In genomic region chr16:27296929-27297328, GRCm38 (mm10) we compare ENCODE assay signal across 48 mouse cellular contexts. TPM values are rescaled to one million over a fixed set of nuclear protein-coding genes. Genes with fewer than 3 reads are reported as not detected.
"Had no signal": no experiment of that assay in that cellular context is flagged by ENCODE, and none has a peak within 500 bp of the region (broad histone marks: within the 10 kb centered on the region; RNA-seq: fewer than 3 reads in every experiment).

No protein-coding gene starts in this region.

- H3K4me1 ChIP-seq: heart, embryonic 10.5 days; heart, embryonic 12.5 days; heart, embryonic 13.5 days; heart, embryonic 15.5 days; hindbrain, embryonic 10.5 days; hindbrain, embryonic 12.5 days; hindbrain, embryonic 13.5 days; hindbrain, embryonic 15.5 days; intestine, embryonic 15.5 days; kidney, embryonic 15.5 days had no signal

- H3K4me3 ChIP-seq: heart, embryonic 10.5 days; heart, embryonic 12.5 days; heart, embryonic 13.5 days; heart, embryonic 15.5 days; hindbrain, embryonic 10.5 days; hindbrain, embryonic 12.5 days; hindbrain, embryonic 13.5 days; hindbrain, embryonic 15.5 days; intestine, embryonic 15.5 days; kidney, embryonic 15.5 days; layer of hippocampus, adult 2 months had no signal

- DNase-seq: heart, postnatal 10 days; heart, postnatal 14 days; heart, postnatal 36 days; heart, postnatal 4 days; kidney, adult 11 months; kidney, adult 18-20 months; kidney, adult 2 months; kidney, adult 8-10 months; kidney, adult 9 months; kidney, postnatal 10 days; kidney, postnatal 14 days; kidney, postnatal 25 days; kidney, postnatal 36 days; kidney, postnatal 4 days; layer of hippocampus, adult 9-11 months; layer of hippocampus, postnatal 36 days had no signal

- H3K27ac ChIP-seq: heart, embryonic 10.5 days; heart, embryonic 13.5 days; heart, embryonic 15.5 days; hindbrain, embryonic 10.5 days; hindbrain, embryonic 12.5 days; hindbrain, embryonic 13.5 days; hindbrain, embryonic 14.5 days; hindbrain, embryonic 15.5 days; hindbrain, postnatal 0 days; intestine, embryonic 15.5 days; kidney, embryonic 15.5 days; kidney, postnatal 0 days; layer of hippocampus, adult 2 months had no signal

- H3K9ac ChIP-seq: heart, embryonic 12.5 days; heart, embryonic 13.5 days; heart, embryonic 15.5 days; hindbrain, embryonic 12.5 days; hindbrain, embryonic 13.5 days; hindbrain, embryonic 14.5 days; hindbrain, embryonic 15.5 days; intestine, embryonic 15.5 days; kidney, embryonic 15.5 days had no signal

- ATAC-seq: hindbrain, embryonic 16.5 days; hindbrain, postnatal 0 days; inflammation-experienced regulatory T-cells, adult 6 months; intestine, embryonic 15.5 days; intestine, embryonic 16.5 days; intestine, postnatal 0 days had no signal

- H3K9me3 ChIP-seq: heart, embryonic 10.5 days; heart, embryonic 12.5 days; heart, embryonic 13.5 days; heart, embryonic 15.5 days; hindbrain, embryonic 10.5 days; hindbrain, embryonic 12.5 days; hindbrain, embryonic 13.5 days; hindbrain, embryonic 15.5 days; intestine, embryonic 15.5 days; kidney, embryonic 15.5 days had no signal

- H3K36me3 ChIP-seq: heart, embryonic 10.5 days; heart, embryonic 12.5 days; heart, embryonic 13.5 days; heart, embryonic 15.5 days; hindbrain, embryonic 10.5 days; hindbrain, embryonic 12.5 days; hindbrain, embryonic 13.5 days; hindbrain, embryonic 15.5 days; intestine, embryonic 15.5 days; kidney, embryonic 15.5 days had no signal

- H3K27me3 ChIP-seq: heart, embryonic 12.5 days; heart, embryonic 13.5 days; heart, embryonic 15.5 days; hindbrain, embryonic 12.5 days; hindbrain, embryonic 13.5 days; hindbrain, embryonic 15.5 days; intestine, embryonic 15.5 days; kidney, embryonic 15.5 days had no signal

- H3K4me2 ChIP-seq: heart, embryonic 11.5 days; heart, embryonic 12.5 days; heart, embryonic 13.5 days; heart, embryonic 15.5 days; hindbrain, embryonic 12.5 days; hindbrain, embryonic 13.5 days; hindbrain, embryonic 14.5 days; hindbrain, embryonic 15.5 days; intestine, embryonic 15.5 days; kidney, embryonic 15.5 days had no signal

RNA-seq across cellular contexts. Expression of gene Ostn, which starts 10.4 kb away (rescaled TPM):
- total RNA-seq: heart, postnatal 10 days; heart, postnatal 14 days; heart, postnatal 25 days; heart, postnatal 36 days; heart, postnatal 4 days; hematopoietic stem cell, adult 5-6 weeks; hindbrain, postnatal 0 days; layer of hippocampus, adult 18-20 months; layer of hippocampus, adult 2 months; layer of hippocampus, adult 8-10 months; layer of hippocampus, postnatal 14 days; layer of hippocampus, postnatal 25 days; layer of hippocampus, postnatal 36 days; left cerebral cortex, adult 18-20 months had no signal
- polyA plus RNA-seq: heart, embryonic 10.5 days; heart, embryonic 11.5 days; heart, embryonic 12.5 days; heart, embryonic 13.5 days; heart, embryonic 14.5 days; heart, embryonic 15.5 days; heart, embryonic 16.5 days; heart, postnatal 0 days; hindbrain, embryonic 10.5 days; hindbrain, embryonic 11.5 days; hindbrain, embryonic 12.5 days; hindbrain, embryonic 13.5 days; hindbrain, embryonic 14.5 days; hindbrain, embryonic 15.5 days; hindbrain, embryonic 16.5 days; hindbrain, postnatal 0 days; inflammation-experienced regulatory T-cells, adult 6 months; intestine, embryonic 14.5 days; intestine, embryonic 16.5 days; intestine, postnatal 0 days; kidney, adult 2 months; kidney, postnatal 0 days; large intestine, adult 2 months had no signal
